Comparison of ENCODE assay signal across 18 mouse cellular contexts in the genomic region with DNA sequence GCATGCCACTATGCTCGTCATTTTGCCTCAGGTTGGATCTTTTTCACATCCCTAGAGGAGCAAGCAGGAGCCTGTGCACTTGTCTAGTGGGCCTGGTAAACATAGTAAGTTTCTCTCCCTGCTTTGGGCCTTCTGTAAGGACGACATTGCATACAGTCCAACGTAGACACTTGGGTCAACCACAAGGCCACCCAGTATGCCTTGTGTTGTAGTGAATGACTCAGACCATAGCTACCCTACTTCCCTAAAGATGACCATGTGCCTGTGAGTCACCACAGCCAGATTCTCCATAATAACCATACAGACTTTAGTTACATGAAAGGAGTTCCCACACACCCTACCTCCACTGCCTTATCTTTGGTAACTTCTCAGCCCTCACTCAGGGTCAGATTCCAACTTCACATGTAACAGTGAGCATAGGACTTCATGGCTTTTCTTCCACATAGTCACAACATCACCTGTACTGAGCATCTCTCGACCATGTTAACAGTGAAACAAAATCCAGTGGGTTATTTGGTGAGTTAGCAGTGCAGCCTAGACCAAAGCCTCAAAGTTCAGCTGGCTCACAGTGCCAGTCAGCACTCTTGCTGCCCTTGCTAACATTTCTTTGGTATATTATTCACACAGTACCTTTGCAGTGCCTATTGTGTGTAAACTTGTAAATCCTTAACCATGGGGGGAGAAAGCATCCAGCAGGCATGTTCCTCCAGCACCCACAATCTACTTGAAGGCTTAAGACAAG. TPM values are rescaled to one million over a fixed set of nuclear protein-coding genes. Genes with fewer than 3 reads are reported as not detected.
A peak's percentile ranks its signal among the peaks of the same experiment; 100 is the strongest.
DNase-seq lines count a peak whose midpoint lies in the region; ATAC-seq and TF ChIP-seq lines count a peak whose summit lies in the region.
"Had no signal": no experiment of that assay in that cellular context is flagged by ENCODE, and none has a peak within 500 bp of the region (broad histone marks: within the 10 kb centered on the region; RNA-seq: fewer than 3 reads in every experiment).

No protein-coding gene starts in this region.

- DNase-seq in kidney, adult 9 months, result peak; percentile 65
- DNase-seq in kidney, postnatal 4 days, result no peak
- DNase-seq in cerebellum, adult 9-10 months, result no peak
- no peak for DNase-seq in urinary bladder, postnatal 36 days (ENCODE audit: low spot score in 2 of 2)
- no peak for DNase-seq in left cerebral cortex, postnatal 14 days (ENCODE audit: low spot score in 2 of 2)
- DNase-seq: cerebellum, adult 2 months; embryo, embryonic 11 days; heart, postnatal 10 days; lung, embryonic 14.5 days; retina, postnatal 1 day; thymus, adult 2 months had no signal

- no peak overlapping the region for H3K4me3 ChIP-seq in C2C12 (ENCODE audit: insufficient read depth, poor library complexity, severe bottlenecking)
- H3K4me3 ChIP-seq: erythroblast, embryonic 14.5 days; limb, embryonic 10.5 days; midbrain, embryonic 13.5 days; neural tube, embryonic 13.5 days had no signal

- H3K27me3 ChIP-seq in C2C12 (ENCODE audit: control insufficient read depth, insufficient read depth, insufficient read length), result no peaks in the 10 kb centered on the region
- H3K27me3 ChIP-seq: midbrain, embryonic 13.5 days; neural tube, embryonic 13.5 days had no signal

- TF ChIP-seq CTCF in C2C12 (IDR thresholded peaks at IDR 0.05; ENCODE audit: control insufficient read depth, insufficient read depth, insufficient read length), result no peak

- intact Hi-C loops in left cerebral cortex, postnatal 14 days (cut with DNase I), result no loop called here

- peak; percentile 41 for ATAC-seq in common myeloid progenitor, adult 5-6 weeks (replicated peaks; ENCODE audit: low read depth, poor library complexity, severe bottlenecking)
- ATAC-seq in megakaryocyte, adult 5-6 weeks (ENCODE audit: poor library complexity, severe bottlenecking), result peak; percentile 42; the same call in 1 of the 2 replicates
- ATAC-seq: midbrain, embryonic 13.5 days had no signal

- no peaks in the 10 kb centered on the region for H3K79me3 ChIP-seq in C2C12 (ENCODE audit: low read depth)

- no peaks in the 10 kb centered on the region for H3K36me3 ChIP-seq in C2C12 (ENCODE audit: control insufficient read depth, insufficient read depth)
- H3K36me3 ChIP-seq: limb, embryonic 10.5 days had no signal

- H3K79me2 ChIP-seq in C2C12 (ENCODE audit: control insufficient read depth, insufficient read depth), result no peaks in the 10 kb centered on the region

- H3ac ChIP-seq in C2C12 (ENCODE audit: control insufficient read depth, insufficient read length, low read depth), result no peak overlapping the region

TF ChIP-seq in C2C12, 6 proteins besides CTCF, POLR2A, EP300 and RAD21:
- peak; percentile 95 for TF ChIP-seq MAX (IDR thresholded peaks at IDR 0.05)
- TF ChIP-seq MYOG (IDR thresholded peaks at IDR 0.05; ENCODE audit: control insufficient read depth, extremely low read depth, insufficient read length), result no peak
- TF ChIP-seq FOSL1 (IDR thresholded peaks at IDR 0.05; ENCODE audit: insufficient read depth, low read length, poor library complexity, severe bottlenecking), result peak; percentile 92
- peak; percentile 83 for TF ChIP-seq USF1 (IDR thresholded peaks at IDR 0.05; ENCODE audit: low read depth)
- TF ChIP-seq CEBPB (IDR thresholded peaks at IDR 0.05; ENCODE audit: low read depth), result no peak
- peak; percentile 25 for TF ChIP-seq MYOD1 (IDR thresholded peaks at IDR 0.05; ENCODE audit: control insufficient read depth, insufficient read length, low read depth)

RNA-seq across cellular contexts. Expression of a gene that starts 53.9 kb away (rescaled TPM):
- 4.2 TPM for polyA plus RNA-seq in C2C12 (2012; fragmentation: generic; extraction: Trizol)
- total RNA-seq in common myeloid progenitor, adult 5-6 weeks (2017), result 0.23 and 3.1 TPM in 2 replicates
- total RNA-seq in megakaryocyte, adult 5-6 weeks (2015), result not detected in 2 replicates
- total RNA-seq in megakaryocyte, adult 5-6 weeks (2017), result 0.18 TPM in 1 of 2 replicates, not detected in the other
- total RNA-seq in left cerebral cortex, postnatal 14 days (2021), result 100 to 1,000 TPM in 1 of 2 experiments, 10 to 100 TPM in 1; 93.9 to 106 TPM

Comparison
In these comparisons a context has a peak if more than half of its experiments do, and no peak if none do; other contexts are left out.
1. RNA of a gene that starts 53.9 kb away (total RNA-seq): 93.9 to 106 TPM in left cerebral cortex, postnatal 14 days; 0.23 to 3.1 TPM in common myeloid progenitor, adult 5-6 weeks and 0.18 TPM in megakaryocyte, adult 5-6 weeks; every median in the first group is over 10 times any median in the second.